Mouse (Mus musculus) embryonic fibroblast, embryonic 13.5 days (primary cell): ENCODE measurements around the gene Tcf7l1. TPM values are rescaled to one million over a fixed set of nuclear protein-coding genes. Genes with fewer than 3 reads are reported as not detected.

Source experiments
- H3K27ac ChIP-seq: 2 replicates; pipeline ENCODE4 v1.5.1; 2012; ENCODE audit warnings: low read length, control low read depth, inconsistent platforms; ENCODE audit not compliant: insufficient read depth
- H3K4me1 ChIP-seq: 2 replicates; pipeline ENCODE4 v1.6.1; 2011; ENCODE audit warnings: low read length; ENCODE audit not compliant: control insufficient read depth, insufficient read depth
- H3K4me3 ChIP-seq: 2 replicates; pipeline ENCODE4 v1.5.1; 2011; ENCODE audit warnings: mild to moderate bottlenecking, control low read depth, low read length; ENCODE audit not compliant: insufficient read depth
- CTCF ChIP-seq: IDR thresholded peaks from 2 replicates; pipeline ENCODE4 v1.5.1; 2011; ENCODE audit warnings: mild to moderate bottlenecking, control low read depth, low read length, moderate library complexity, borderline replicate concordance; ENCODE audit not compliant: insufficient read depth
- POLR2A ChIP-seq: IDR thresholded peaks from 2 replicates; pipeline ENCODE4 v1.6.1; 2011; ENCODE audit warnings: low read depth, mild to moderate bottlenecking, control low read depth, low read length, moderate library complexity
- polyA plus RNA-seq: library from polyadenylated mRNA; stranded (reverse); fragments of >200 nt; gene quantifications from 2 replicates; pipeline ENCODE4 v1.2.4, GENCODE M21; 2011; ENCODE audit warnings: low read depth; ENCODE audit not compliant: missing spikeins, insufficient read length

Tcf7l1 gene
- polyA plus RNA-seq, 1 experiment, result 54.0 TPM

GRCm38 (mm10) chr6:72748882-72749437 lies 40.1 kb downstream of the Tcf7l1 start:
- H3K27ac ChIP-seq, result 0 out of 2 replicates have a peak overlapping the region, but pooled peaks have one; percentile 10
- no peak for TF ChIP-seq CTCF
- TF ChIP-seq POLR2A, result no peak
- H3K4me3 ChIP-seq, result no peak overlapping the region
- peaks cover 23% of the 10 kb centered on the region for H3K4me1 ChIP-seq

GRCm38 (mm10) chr6:72748421-72748820 lies 40.6 kb downstream of the Tcf7l1 start:
- H3K27ac ChIP-seq, result 0 out of 2 replicates have a peak overlapping the region, but pooled peaks have one; percentile 10
- no peak overlapping the region for H3K4me3 ChIP-seq
- TF ChIP-seq POLR2A (no peak), CTCF (no peak)
- H3K4me1 ChIP-seq, result peaks cover 25% of the 10 kb centered on the region

GRCm38 (mm10) chr6:72747814-72748213 lies 41.2 kb downstream of the Tcf7l1 start:
- peaks cover 29% of the 10 kb centered on the region for H3K4me1 ChIP-seq
- H3K27ac ChIP-seq, result no peak overlapping the region
- H3K4me3 ChIP-seq, result no peak overlapping the region
- TF ChIP-seq CTCF (no peak), POLR2A (no peak)

- Histone ChIP-seq H3K27ac (no peak overlapping the region), H3K4me1 (peaks cover 29% of the 10 kb centered on the region), H3K4me3 (no peak overlapping the region)
- no peak for TF ChIP-seq POLR2A
- TF ChIP-seq CTCF, result no peak
Observed at GRCm38 (mm10) chr6:72747156-72747555, 41.9 kb downstream of the Tcf7l1 start.

GRCm38 (mm10) chr6:72745781-72746180 lies 43.3 kb downstream of the Tcf7l1 start:
- H3K4me3 ChIP-seq, result no peak overlapping the region
- peaks cover 29% of the 10 kb centered on the region for H3K4me1 ChIP-seq
- no peak overlapping the region for H3K27ac ChIP-seq
- no peak for TF ChIP-seq POLR2A

GRCm38 (mm10) chr6:72744144-72744800 lies 44.8 kb downstream of the Tcf7l1 start:
- no peak overlapping the region for H3K4me3 ChIP-seq
- TF ChIP-seq POLR2A (no peak), CTCF (no peak)
- H3K4me1 ChIP-seq, result peaks cover 27% of the 10 kb centered on the region
- peak overlapping the region; percentile 74 for H3K27ac ChIP-seq

- Histone ChIP-seq H3K4me1 (peaks cover 22% of the 10 kb centered on the region), H3K27ac (peak overlapping the region; percentile 74), H3K4me3 (no peak overlapping the region)
- no peak for TF ChIP-seq CTCF
- TF ChIP-seq POLR2A, result no peak
Observed at GRCm38 (mm10) chr6:72743624-72744041, 45.4 kb downstream of the Tcf7l1 start.

GRCm38 (mm10) chr6:72742331-72742730 lies 46.7 kb downstream of the Tcf7l1 start:
- Histone ChIP-seq H3K4me1 (peaks cover 16% of the 10 kb centered on the region), H3K27ac (no peak overlapping the region), H3K4me3 (no peak overlapping the region)
- TF ChIP-seq POLR2A (no peak), CTCF (no peak)

- Histone ChIP-seq H3K4me1 (peaks cover 11% of the 10 kb centered on the region), H3K4me3 (no peak overlapping the region), H3K27ac (no peak overlapping the region)
- no peak for TF ChIP-seq CTCF
- TF ChIP-seq POLR2A, result no peak
Observed at GRCm38 (mm10) chr6:72740596-72741421, 48.2 kb downstream of the Tcf7l1 start.

- no peak for TF ChIP-seq CTCF
- TF ChIP-seq POLR2A, result no peak
- H3K27ac ChIP-seq, result no peak overlapping the region
- H3K4me1 ChIP-seq, result peaks cover 7% of the 10 kb centered on the region; the same call in 1 of the 2 replicates
- no peak overlapping the region for H3K4me3 ChIP-seq
Observed at GRCm38 (mm10) chr6:72736872-72737271, 52.2 kb downstream of the Tcf7l1 start.
